Mouse (Mus musculus) G1E (cell line): ENCODE measurements around the gene Nacad. TPM values are rescaled to one million over a fixed set of nuclear protein-coding genes. Genes with fewer than 3 reads are reported as not detected.
A peak's percentile ranks its signal among the peaks of the same experiment; 100 is the strongest.

ENCODE experiments used
- ATAC-seq: 2 replicates; pipeline ENCODE4 v1.8.0; 2016; ENCODE audit warnings: mild to moderate bottlenecking; ENCODE audit not compliant: insufficient number of reproducible peaks, poor library complexity, low FRiP score, severe bottlenecking; ENCODE audit errors: extremely low read depth
- DNase-seq: peaks from one replicate; pipeline ENCODE4 v3.0.0; 2012; ENCODE audit warnings: low spot score
- H3K27me3 ChIP-seq: 2 replicates; pipeline ENCODE4 v1.6.1; 2012; ENCODE audit warnings: mild to moderate bottlenecking, low read length, inconsistent platforms; ENCODE audit not compliant: insufficient read depth
- H3K36me3 ChIP-seq: replicated peaks from 2 replicates; pipeline ENCODE3; 2012; ENCODE audit warnings: mild to moderate bottlenecking, inconsistent platforms
- H3K4me1 ChIP-seq: 2 replicates; pipeline ENCODE4 v1.6.1; 2012; ENCODE audit warnings: low read depth, low read length, inconsistent platforms, mixed read lengths; ENCODE audit not compliant: insufficient read depth
- H3K4me3 ChIP-seq: 2 replicates; pipeline ENCODE4 v1.5.1; 2012; ENCODE audit warnings: low read depth, mild to moderate bottlenecking, inconsistent platforms, low read length, moderate library complexity, mixed read lengths
- H3K9me3 ChIP-seq: replicated peaks from 2 replicates; pipeline ENCODE4 v1.6.1; 2012; ENCODE audit warnings: inconsistent platforms
- CTCF ChIP-seq: IDR thresholded peaks from 2 replicates; pipeline ENCODE4 v1.5.1; 2012; ENCODE audit warnings: low read depth, low read length, inconsistent platforms, mixed read lengths
- GATA1 ChIP-seq: IDR thresholded peaks from 2 replicates; pipeline ENCODE4 v1.6.1; 2012; ENCODE audit warnings: borderline replicate concordance, low read length, inconsistent platforms, mixed read lengths
- GATA2 ChIP-seq: IDR thresholded peaks from 2 replicates; pipeline ENCODE4 v1.6.1; 2012; ENCODE audit warnings: low read depth, low read length, inconsistent platforms, borderline replicate concordance
- POLR2AphosphoS5 ChIP-seq: IDR thresholded peaks from 2 replicates; pipeline ENCODE4 v1.6.1; 2012; ENCODE audit warnings: low read depth, low read length, inconsistent platforms; ENCODE audit not compliant: insufficient replicate concordance
- TAL1 ChIP-seq: conservative IDR thresholded peaks from 2 replicates; pipeline ENCODE4 v1.6.1; 2012; ENCODE audit warnings: low read depth, low read length, inconsistent platforms, mixed read lengths
- polyA plus RNA-seq: library from polyadenylated mRNA; stranded (reverse); fragments of >175 nt; gene quantifications from 2 replicates; pipeline ENCODE4 v1.2.3, GENCODE M21; 2012
- total RNA-seq, 2 experiments: library from RNA; stranded (forward) in 1 of 2; stranded (reverse) in 1 of 2; fragments of 200-1000 nt in 1 of 2; fragments of >200 nt in 1 of 2; fragmentation: Nextera tagmentation in 1 of 2; gene quantifications; 2 replicates each; pipeline ENCODE4 v1.2.3; 2014 to 2017

Nacad gene
- total and polyA plus RNA-seq, 3 experiments = 0.05 TPM; not detected in 2

- TF ChIP-seq TAL1 (no peak), GATA1 (no peak), POLR2AphosphoS5 (no peak), CTCF (no peak), GATA2 (no peak)
- Histone ChIP-seq H3K27me3 (no peaks in the 10 kb centered on the region), H3K9me3 (no peaks in the 10 kb centered on the region), H3K4me1 (peaks cover 43% of the 10 kb centered on the region), H3K36me3 (peaks cover 72% of the 10 kb centered on the region), H3K4me3 (no peak overlapping the region; the same call in 1 of the 2 replicates)
- ATAC-seq (no peak), DNase-seq (no peak)
These were observed 44.4 kb downstream of the Nacad start for GRCm38 (mm10) chr11:6561474-6561873.

GRCm38 (mm10) chr11:6560655-6561360, 45.0 kb downstream of the Nacad start:
- no peaks in the 10 kb centered on the region for H3K27me3 ChIP-seq
- no peak for TF ChIP-seq CTCF
- no peak for TF ChIP-seq GATA2
- no peak for TF ChIP-seq POLR2AphosphoS5
- TF ChIP-seq GATA1 = no peak
- TF ChIP-seq TAL1 = no peak
- peaks cover 72% of the 10 kb centered on the region for H3K36me3 ChIP-seq
- no peak for DNase-seq
- H3K4me3 ChIP-seq = peak overlapping the region; percentile 35; the same call in 1 of the 2 replicates
- H3K9me3 ChIP-seq = no peaks in the 10 kb centered on the region
- peaks cover 40% of the 10 kb centered on the region for H3K4me1 ChIP-seq
- peak; percentile 28; the same call in 1 of the 2 replicates for ATAC-seq

- H3K27me3 ChIP-seq = no peaks in the 10 kb centered on the region
- peaks cover 42% of the 10 kb centered on the region for H3K4me1 ChIP-seq
- H3K36me3 ChIP-seq = peaks cover 73% of the 10 kb centered on the region
- H3K9me3 ChIP-seq = no peaks in the 10 kb centered on the region
- no peak for DNase-seq
- no peak for TF ChIP-seq GATA1
- no peak for TF ChIP-seq CTCF
- no peak for TF ChIP-seq POLR2AphosphoS5
- TF ChIP-seq TAL1 = no peak
- TF ChIP-seq GATA2 = no peak
- no peak overlapping the region for H3K4me3 ChIP-seq
- ATAC-seq = no peak
These were observed 45.9 kb downstream of the Nacad start for GRCm38 (mm10) chr11:6559996-6560395.

- Histone ChIP-seq H3K9me3 (no peaks in the 10 kb centered on the region), H3K27me3 (no peaks in the 10 kb centered on the region), H3K36me3 (peaks cover 75% of the 10 kb centered on the region), H3K4me3 (no peak overlapping the region), H3K4me1 (peaks cover 39% of the 10 kb centered on the region)
- ATAC-seq (no peak), DNase-seq (no peak)
- TF ChIP-seq GATA2 (no peak), TAL1 (no peak), CTCF (no peak; the same call in 1 of the 2 replicates), GATA1 (no peak)
These were observed 47.6 kb downstream of the Nacad start for GRCm38 (mm10) chr11:6558234-6558633.

- no peaks in the 10 kb centered on the region for H3K27me3 ChIP-seq
- DNase-seq (no peak), ATAC-seq (no peak)
- H3K4me1 ChIP-seq = peaks cover 29% of the 10 kb centered on the region
- peaks cover 57% of the 10 kb centered on the region for H3K36me3 ChIP-seq
- H3K4me3 ChIP-seq = no peak overlapping the region
- TF ChIP-seq POLR2AphosphoS5 (no peak), GATA2 (no peak), TAL1 (no peak), CTCF (no peak), GATA1 (no peak)
- no peaks in the 10 kb centered on the region for H3K9me3 ChIP-seq
These were observed 55.7 kb downstream of the Nacad start for GRCm38 (mm10) chr11:6550201-6550600.

GRCm38 (mm10) chr11:6549770-6550169, 56.1 kb downstream of the Nacad start:
- TF ChIP-seq CTCF (no peak), TAL1 (no peak), POLR2AphosphoS5 (no peak), GATA1 (no peak), GATA2 (no peak)
- Histone ChIP-seq H3K27me3 (no peaks in the 10 kb centered on the region), H3K4me3 (no peak overlapping the region), H3K36me3 (peaks cover 52% of the 10 kb centered on the region), H3K9me3 (no peaks in the 10 kb centered on the region), H3K4me1 (peaks cover 29% of the 10 kb centered on the region)
- DNase-seq (no peak), ATAC-seq (no peak)

Other genes starting within 250 kb of the Nacad start
- 63.4 and 75.4 TPM in 2 replicates for gene Zmiz2, start 217.0 kb downstream of the Nacad start, total RNA-seq (2014; fragmentation: Nextera tagmentation)
- 6.0 and 7.1 TPM in 2 replicates for gene Zmiz2, start 217.0 kb downstream of the Nacad start, total RNA-seq (2017)
- gene Zmiz2, start 217.0 kb downstream of the Nacad start, polyA plus RNA-seq = 245 and 292 TPM in 2 replicates
- 1,642 and 2,027 TPM in 2 replicates for gene Ppia, start 190.6 kb downstream of the Nacad start, total RNA-seq (2014; fragmentation: Nextera tagmentation)
- 3,073 and 3,673 TPM in 2 replicates for gene Ppia, start 190.6 kb downstream of the Nacad start, total RNA-seq (2017)
- gene Ppia, start 190.6 kb downstream of the Nacad start, polyA plus RNA-seq = 182 and 196 TPM in 2 replicates
- gene H2afv, start 161.6 kb downstream of the Nacad start, total RNA-seq (2014; fragmentation: Nextera tagmentation) = 53.2 and 62.9 TPM in 2 replicates
- gene H2afv, start 161.6 kb downstream of the Nacad start, total RNA-seq (2017) = 77.3 and 92.1 TPM in 2 replicates
- gene H2afv, start 161.6 kb downstream of the Nacad start, polyA plus RNA-seq = 68.1 and 97.5 TPM in 2 replicates
- gene Purb, start 130.1 kb downstream of the Nacad start, total RNA-seq (2014; fragmentation: Nextera tagmentation) = 38.2 and 43.9 TPM in 2 replicates
- gene Purb, start 130.1 kb downstream of the Nacad start, total RNA-seq (2017) = 32.0 and 34.5 TPM in 2 replicates
- 7.8 and 8.9 TPM in 2 replicates for gene Purb, start 130.1 kb downstream of the Nacad start, polyA plus RNA-seq
- 48.5 and 56.5 TPM in 2 replicates for gene Myo1g, start 85.1 kb downstream of the Nacad start, total RNA-seq (2014; fragmentation: Nextera tagmentation)
- 69.2 and 74.5 TPM in 2 replicates for gene Myo1g, start 85.1 kb downstream of the Nacad start, total RNA-seq (2017)
- gene Myo1g, start 85.1 kb downstream of the Nacad start, polyA plus RNA-seq = 71.8 and 78.8 TPM in 2 replicates
- 16.8 and 22.5 TPM in 2 replicates for gene Ccm2, start 59.2 kb downstream of the Nacad start, total RNA-seq (2014; fragmentation: Nextera tagmentation)
- gene Ccm2, start 59.2 kb downstream of the Nacad start, total RNA-seq (2017) = 32.1 and 43.5 TPM in 2 replicates
- 34.9 and 37.3 TPM in 2 replicates for gene Ccm2, start 59.2 kb downstream of the Nacad start, polyA plus RNA-seq
- gene Tbrg4, start 20.0 kb upstream of the Nacad start, total RNA-seq (2014; fragmentation: Nextera tagmentation) = 71.1 and 72.1 TPM in 2 replicates
- gene Tbrg4, start 20.0 kb upstream of the Nacad start, total RNA-seq (2017) = 30.0 and 33.7 TPM in 2 replicates
- gene Tbrg4, start 20.0 kb upstream of the Nacad start, polyA plus RNA-seq = 211 and 218 TPM in 2 replicates
- not detected in 2 replicates for gene Wap, start 32.6 kb upstream of the Nacad start, total RNA-seq (2014; fragmentation: Nextera tagmentation)
- gene Wap, start 32.6 kb upstream of the Nacad start, total RNA-seq (2017) = not detected in 2 replicates
- not detected in 2 replicates for gene Wap, start 32.6 kb upstream of the Nacad start, polyA plus RNA-seq
- gene Ramp3, start 52.5 kb upstream of the Nacad start, total RNA-seq (2014; fragmentation: Nextera tagmentation) = not detected in 2 replicates
- gene Ramp3, start 52.5 kb upstream of the Nacad start, total RNA-seq (2017) = not detected in 2 replicates
- not detected in 2 replicates for gene Ramp3, start 52.5 kb upstream of the Nacad start, polyA plus RNA-seq
- not detected in 2 replicates for gene Gm11983, start 231.6 kb upstream of the Nacad start, total RNA-seq (2014; fragmentation: Nextera tagmentation)
- 0.76 TPM in 1 of 2 replicates, not detected in the other for gene Gm11983, start 231.6 kb upstream of the Nacad start, total RNA-seq (2017)
- gene Gm11983, start 231.6 kb upstream of the Nacad start, polyA plus RNA-seq = not detected in 2 replicates